Mouse (Mus musculus) A20 (cell line): ENCODE data around the gene Pdcd1lg2.
A peak's percentile ranks its signal among the peaks of the same experiment; 100 is the strongest.

ENCODE experiments used
- DNase-seq: peaks from one replicate; pipeline ENCODE4 v3.0.0-alpha.2; 2011; ENCODE audit warnings: low read depth, low spot score

Gene Pdcd1lg2

GRCm38 (mm10) chr19:29496786-29497557 is 86.3 kb downstream of the Pdcd1lg2 start:
- no peak for DNase-seq

- no peak for DNase-seq
Measured at GRCm38 (mm10) chr19:29497874-29498273, 87.2 kb downstream of the Pdcd1lg2 start.

GRCm38 (mm10) chr19:29498842-29499456 is 88.2 kb downstream of the Pdcd1lg2 start:
- DNase-seq: no peak

GRCm38 (mm10) chr19:29500333-29500732 is 89.6 kb downstream of the Pdcd1lg2 start:
- no peak for DNase-seq

- DNase-seq: peak; percentile 74
Measured at GRCm38 (mm10) chr19:29501106-29501505, 90.4 kb downstream of the Pdcd1lg2 start.

GRCm38 (mm10) chr19:29501507-29501906 is 90.8 kb downstream of the Pdcd1lg2 start:
- DNase-seq: peak; percentile 80

GRCm38 (mm10) chr19:29504131-29504530 is 93.4 kb downstream of the Pdcd1lg2 start:
- no peak for DNase-seq

- peak; percentile 32 for DNase-seq
Measured at GRCm38 (mm10) chr19:29505617-29506016, 94.9 kb downstream of the Pdcd1lg2 start.

GRCm38 (mm10) chr19:29508208-29508607 is 97.5 kb downstream of the Pdcd1lg2 start:
- DNase-seq: no peak

GRCm38 (mm10) chr19:29509857-29510256 is 99.1 kb downstream of the Pdcd1lg2 start:
- no peak for DNase-seq

- DNase-seq: peak; percentile 25
Measured at GRCm38 (mm10) chr19:29511826-29512225, 101.1 kb downstream of the Pdcd1lg2 start.

- DNase-seq: peak; percentile 47
Measured at GRCm38 (mm10) chr19:29513111-29513766, 102.5 kb downstream of the Pdcd1lg2 start.

- no peak for DNase-seq
Measured at GRCm38 (mm10) chr19:29514130-29514529, 103.4 kb downstream of the Pdcd1lg2 start.

GRCm38 (mm10) chr19:29515386-29515785 is 104.7 kb downstream of the Pdcd1lg2 start:
- DNase-seq: no peak

- DNase-seq: no peak
Measured at GRCm38 (mm10) chr19:29515991-29516390, 105.3 kb downstream of the Pdcd1lg2 start.

- no peak for DNase-seq
Measured at GRCm38 (mm10) chr19:29518409-29518808, 107.7 kb downstream of the Pdcd1lg2 start.

GRCm38 (mm10) chr19:29518922-29519321 is 108.2 kb downstream of the Pdcd1lg2 start:
- DNase-seq: peak; percentile 42
